Mouse (Mus musculus) heart, embryonic 15.5 days (tissue): ENCODE data around the gene Twf2. TPM values are rescaled to one million over a fixed set of nuclear protein-coding genes. Genes with fewer than 3 reads are reported as not detected.

Experiments
- ATAC-seq: fragments of 200-750 bp; cut with Nextera tagmentation; replicated peaks from 2 replicates; pipeline ENCODE4 v1.8.0; 2017; ENCODE audit warnings: low read depth, moderate TSS enrichment; ENCODE audit not compliant: insufficient number of reproducible peaks, insufficient read depth, low FRiP score
- H3K27ac ChIP-seq: fragments of 300-500 bp; sonication (generic); 2 replicates; pipeline ENCODE4 v1.5.1; 2015; ENCODE audit warnings: mild to moderate bottlenecking, inconsistent platforms
- H3K27me3 ChIP-seq: fragments of 300-500 bp; sonication (generic); 2 replicates; pipeline ENCODE4 v1.6.1; 2015; ENCODE audit warnings: inconsistent platforms
- H3K36me3 ChIP-seq: fragments of 300-500 bp; sonication (generic); 2 replicates; pipeline ENCODE4 v1.6.1; 2015; ENCODE audit warnings: mild to moderate bottlenecking, inconsistent platforms
- H3K4me1 ChIP-seq: fragments of 300-500 bp; sonication (generic); replicated peaks from 2 replicates; pipeline ENCODE4 v1.6.1; 2015; ENCODE audit warnings: inconsistent platforms
- H3K4me2 ChIP-seq: fragments of 300-500 bp; sonication (generic); 2 replicates; pipeline ENCODE4 v1.6.1; 2015; ENCODE audit warnings: inconsistent platforms, mild to moderate bottlenecking, moderate library complexity
- H3K4me3 ChIP-seq: fragments of 300-500 bp; sonication (generic); 2 replicates; pipeline ENCODE4 v1.5.1; 2015; ENCODE audit warnings: mild to moderate bottlenecking, inconsistent platforms
- H3K9ac ChIP-seq: fragments of 300-500 bp; sonication (generic); 2 replicates; pipeline ENCODE4 v1.6.1; 2015; ENCODE audit warnings: mild to moderate bottlenecking, inconsistent platforms
- H3K9me3 ChIP-seq: fragments of 300-500 bp; sonication (generic); replicated peaks from 2 replicates; pipeline ENCODE4 v1.6.1; 2016; ENCODE audit warnings: inconsistent platforms
- WGBS: fragments of 180-500 bp; shearing (Covaris S2); methylation state at CpG from one replicate; pipeline ENCODE4 v1.1.7; 2015; ENCODE audit warnings: mixed read lengths; 5-methylcytosine and 5-hydroxymethylcytosine counted together
- polyA plus RNA-seq: library from polyadenylated mRNA; unstranded; fragments of >200 nt; fragmentation: Nextera tagmentation; extraction: Ambion mirVana; gene quantifications from 2 replicates; pipeline ENCODE4 v1.2.1, GENCODE M21; 2015

Twf2 gene
- polyA plus RNA-seq, 1 experiment from 2014 or later = 46.7 TPM

- no peak overlapping the region for H3K4me3 ChIP-seq
- ATAC-seq = no peak
- no peaks in the 10 kb centered on the region for H3K27me3 ChIP-seq
- H3K4me2 ChIP-seq = no peak overlapping the region
- H3K9me3 ChIP-seq = no peaks in the 10 kb centered on the region
- H3K27ac ChIP-seq = no peak overlapping the region
- 94% methylated on average over 3 of the region's 3 CpGs for WGBS
- H3K36me3 ChIP-seq = peaks cover 83% of the 10 kb centered on the region
- peaks cover 13% of the 10 kb centered on the region for H3K4me1 ChIP-seq
- H3K9ac ChIP-seq = no peak overlapping the region
These were observed 22.9 kb upstream of the Twf2 start for GRCm38 (mm10) chr9:106179964-106180363.

GRCm38 (mm10) chr9:106182146-106182545 lies 20.8 kb upstream of the Twf2 start:
- no peaks in the 10 kb centered on the region for H3K9me3 ChIP-seq
- WGBS = 90% methylated on average over 4 of the region's 4 CpGs
- no peak for ATAC-seq
- H3K4me1 ChIP-seq = no peaks in the 10 kb centered on the region
- H3K27ac ChIP-seq = no peak overlapping the region
- H3K4me2 ChIP-seq = no peak overlapping the region
- no peak overlapping the region for H3K9ac ChIP-seq
- no peak overlapping the region for H3K4me3 ChIP-seq
- peaks cover 95% of the 10 kb centered on the region for H3K36me3 ChIP-seq
- H3K27me3 ChIP-seq = no peaks in the 10 kb centered on the region

- Histone ChIP-seq H3K4me3 (no peak overlapping the region), H3K4me2 (no peak overlapping the region), H3K27ac (no peak overlapping the region), H3K4me1 (no peaks in the 10 kb centered on the region), H3K9ac (no peak overlapping the region), H3K27me3 (no peaks in the 10 kb centered on the region), H3K36me3 (peaks cover 95% of the 10 kb centered on the region), H3K9me3 (no peaks in the 10 kb centered on the region)
- WGBS = 87% methylated on average over 5 of the region's 5 CpGs
- no peak for ATAC-seq
These were observed 18.9 kb upstream of the Twf2 start for GRCm38 (mm10) chr9:106183996-106184395.

GRCm38 (mm10) chr9:106191355-106191754 lies 11.6 kb upstream of the Twf2 start:
- no peak for ATAC-seq
- peaks cover 73% of the 10 kb centered on the region for H3K36me3 ChIP-seq
- H3K9ac ChIP-seq = no peak overlapping the region
- H3K4me2 ChIP-seq = no peak overlapping the region
- no peak overlapping the region for H3K4me3 ChIP-seq
- H3K9me3 ChIP-seq = no peaks in the 10 kb centered on the region
- no peaks in the 10 kb centered on the region for H3K4me1 ChIP-seq
- H3K27me3 ChIP-seq = no peaks in the 10 kb centered on the region
- WGBS = 93% methylated on average over 1 of the region's 1 CpGs
- H3K27ac ChIP-seq = no peak overlapping the region

GRCm38 (mm10) chr9:106192024-106192423 lies 10.9 kb upstream of the Twf2 start:
- Histone ChIP-seq H3K27me3 (no peaks in the 10 kb centered on the region), H3K36me3 (peaks cover 70% of the 10 kb centered on the region), H3K27ac (no peak overlapping the region), H3K4me3 (no peak overlapping the region), H3K9me3 (no peaks in the 10 kb centered on the region), H3K9ac (no peak overlapping the region), H3K4me1 (no peaks in the 10 kb centered on the region), H3K4me2 (no peak overlapping the region)
- 89% methylated on average over 8 of the region's 8 CpGs for WGBS
- no peak for ATAC-seq

GRCm38 (mm10) chr9:106192998-106193397 lies 9.9 kb upstream of the Twf2 start:
- ATAC-seq = no peak
- 88% methylated on average over 1 of the region's 1 CpGs for WGBS
- H3K36me3 ChIP-seq = peaks cover 61% of the 10 kb centered on the region

GRCm38 (mm10) chr9:106193930-106194807 lies 8.7 kb upstream of the Twf2 start:
- H3K27ac ChIP-seq = no peak overlapping the region
- no peaks in the 10 kb centered on the region for H3K27me3 ChIP-seq
- no peak for ATAC-seq
- no peak overlapping the region for H3K9ac ChIP-seq
- peaks cover 11% of the 10 kb centered on the region for H3K4me1 ChIP-seq
- H3K4me3 ChIP-seq = no peak overlapping the region
- H3K9me3 ChIP-seq = no peaks in the 10 kb centered on the region
- H3K4me2 ChIP-seq = no peak overlapping the region
- 90% methylated on average over 8 of the region's 8 CpGs for WGBS
- H3K36me3 ChIP-seq = peaks cover 49% of the 10 kb centered on the region

More at GRCm38 (mm10) chr9:106192998-106193397, 9.9 kb upstream of the Twf2 start:
- H3K4me3 ChIP-seq = no peak overlapping the region
- no peak overlapping the region for H3K4me2 ChIP-seq
- H3K27ac ChIP-seq = no peak overlapping the region
- no peak overlapping the region for H3K9ac ChIP-seq
- no peaks in the 10 kb centered on the region for H3K27me3 ChIP-seq
- peaks cover 4% of the 10 kb centered on the region; the same call in 1 of the 2 replicates for H3K4me1 ChIP-seq
- H3K9me3 ChIP-seq = no peaks in the 10 kb centered on the region

- H3K4me3 ChIP-seq = no peak overlapping the region
- H3K27ac ChIP-seq = no peak overlapping the region
- no peaks in the 10 kb centered on the region for H3K27me3 ChIP-seq
- ATAC-seq = no peak
- H3K4me2 ChIP-seq = no peak overlapping the region
- no peaks in the 10 kb centered on the region for H3K9me3 ChIP-seq
- 88% methylated on average over 8 of the region's 8 CpGs for WGBS
- H3K4me1 ChIP-seq = peaks cover 18% of the 10 kb centered on the region
- H3K36me3 ChIP-seq = peaks cover 34% of the 10 kb centered on the region
- H3K9ac ChIP-seq = no peak overlapping the region
These were observed 7.2 kb upstream of the Twf2 start for GRCm38 (mm10) chr9:106195693-106196092.

- Histone ChIP-seq H3K4me3 (no peak overlapping the region), H3K27me3 (no peaks in the 10 kb centered on the region), H3K9me3 (no peaks in the 10 kb centered on the region), H3K27ac (no peak overlapping the region), H3K36me3 (peaks cover 21% of the 10 kb centered on the region), H3K4me2 (no peak overlapping the region), H3K9ac (no peak overlapping the region), H3K4me1 (peaks cover 20% of the 10 kb centered on the region)
- 93% methylated on average over 3 of the region's 3 CpGs for WGBS
- ATAC-seq = no peak
These were observed 5.7 kb upstream of the Twf2 start for GRCm38 (mm10) chr9:106197081-106197713.

- Histone ChIP-seq H3K36me3 (peaks cover 15% of the 10 kb centered on the region; the same call in 1 of the 2 replicates), H3K4me3 (peak overlapping the region; percentile 80; the same call in 1 of the 2 replicates), H3K9me3 (no peaks in the 10 kb centered on the region), H3K9ac (0 out of 2 replicates have a peak overlapping the region, but pooled peaks have one; percentile 80), H3K4me2 (no peak overlapping the region; the same call in 1 of the 2 replicates), H3K4me1 (peaks cover 23% of the 10 kb centered on the region), H3K27ac (no peak overlapping the region), H3K27me3 (no peaks in the 10 kb centered on the region)
- WGBS = 90% methylated on average over 9 of the region's 9 CpGs
- no peak for ATAC-seq
These were observed 5.2 kb upstream of the Twf2 start for GRCm38 (mm10) chr9:106197732-106198131.

GRCm38 (mm10) chr9:106198962-106199458 lies 3.9 kb upstream of the Twf2 start:
- H3K36me3 ChIP-seq = 0 out of 2 replicates have a peak, but pooled peaks cover 11% of the 10 kb centered on the region

More at GRCm38 (mm10) chr9:106198962-106199458, 3.9 kb upstream of the Twf2 start:
- WGBS = under 1% methylated on average over 29 of the region's 51 CpGs
- peak; percentile 58 for ATAC-seq
- H3K9me3 ChIP-seq = no peaks in the 10 kb centered on the region
- no peaks in the 10 kb centered on the region for H3K27me3 ChIP-seq
- peaks cover 32% of the 10 kb centered on the region for H3K4me1 ChIP-seq
- peak overlapping the region; percentile 80 for H3K4me3 ChIP-seq
- H3K4me2 ChIP-seq = peak overlapping the region; percentile 80
- peak overlapping the region; percentile 60 for H3K27ac ChIP-seq
- peak overlapping the region; percentile 80 for H3K9ac ChIP-seq
